Mouse (Mus musculus) naive thymus-derived CD4-positive, alpha-beta T cell, adult 2 months (primary cell): ENCODE measurements around the gene Tpp1.
"Not testable (repeated sequence)": the region's sequence is repeated elsewhere in the genome, so short reads cannot be mapped to it uniquely, and the experiment has no call there.

Experiments
- DNase-seq: peaks from one replicate; pipeline ENCODE4 v3.0.0-alpha.2; 2011; ENCODE audit warnings: low read depth

The Tpp1 gene

GRCm38 (mm10) chr7:105762517-105763270, 10.7 kb upstream of the Tpp1 start:
- DNase-seq, result no peak

GRCm38 (mm10) chr7:105761813-105762484, 9.9 kb upstream of the Tpp1 start:
- no peak for DNase-seq

GRCm38 (mm10) chr7:105753281-105753680, 1.2 kb upstream of the Tpp1 start:
- no peak for DNase-seq

- DNase-seq, result no peak
These were observed 681 bp upstream of the Tpp1 start for GRCm38 (mm10) chr7:105752716-105753115.

GRCm38 (mm10) chr7:105747776-105748175, 4.3 kb downstream of the Tpp1 start:
- DNase-seq, result no peak

- peak; percentile 95 for DNase-seq
These were observed 8.0 kb downstream of the Tpp1 start, which contains the start of gene Taf10 for GRCm38 (mm10) chr7:105743926-105744590. Gene Taf10 (minus strand): TSS chr7:105744361.

- not testable (repeated sequence) for DNase-seq
These were observed 8.6 kb downstream of the Tpp1 start for GRCm38 (mm10) chr7:105743246-105743925.

- DNase-seq, result not testable (repeated sequence)
These were observed 9.4 kb downstream of the Tpp1 start for GRCm38 (mm10) chr7:105742539-105743215.

GRCm38 (mm10) chr7:105741978-105742377, 10.1 kb downstream of the Tpp1 start:
- DNase-seq, result no peak

- DNase-seq, result no peak
These were observed 11.2 kb downstream of the Tpp1 start for GRCm38 (mm10) chr7:105740851-105741250.

- DNase-seq, result no peak
These were observed 11.8 kb downstream of the Tpp1 start for GRCm38 (mm10) chr7:105740089-105740795.

GRCm38 (mm10) chr7:105738948-105739347, 13.1 kb downstream of the Tpp1 start:
- no peak for DNase-seq

GRCm38 (mm10) chr7:105738286-105738685, 13.7 kb downstream of the Tpp1 start:
- no peak for DNase-seq

GRCm38 (mm10) chr7:105737648-105738047, 14.4 kb downstream of the Tpp1 start:
- no peak for DNase-seq

GRCm38 (mm10) chr7:105736911-105737521, 15.0 kb downstream of the Tpp1 start, which contains the start of gene Rrp8:
Gene Rrp8 (minus strand): TSS chr7:105737385.
- DNase-seq, result peak; percentile 57

- DNase-seq, result peak; percentile 87
These were observed 15.7 kb downstream of the Tpp1 start, which contains the start of gene Ilk for GRCm38 (mm10) chr7:105736264-105736901. Gene Ilk (plus strand): TSS chr7:105736592.

GRCm38 (mm10) chr7:105735464-105735863, 16.6 kb downstream of the Tpp1 start:
- DNase-seq, result not testable (repeated sequence)

- no peak for DNase-seq
These were observed 17.2 kb downstream of the Tpp1 start for GRCm38 (mm10) chr7:105734826-105735225.

- DNase-seq, result no peak
These were observed 18.2 kb downstream of the Tpp1 start for GRCm38 (mm10) chr7:105733836-105734235.
